Mouse (Mus musculus): ENCODE data around the gene Slc5a2.

DNA sequence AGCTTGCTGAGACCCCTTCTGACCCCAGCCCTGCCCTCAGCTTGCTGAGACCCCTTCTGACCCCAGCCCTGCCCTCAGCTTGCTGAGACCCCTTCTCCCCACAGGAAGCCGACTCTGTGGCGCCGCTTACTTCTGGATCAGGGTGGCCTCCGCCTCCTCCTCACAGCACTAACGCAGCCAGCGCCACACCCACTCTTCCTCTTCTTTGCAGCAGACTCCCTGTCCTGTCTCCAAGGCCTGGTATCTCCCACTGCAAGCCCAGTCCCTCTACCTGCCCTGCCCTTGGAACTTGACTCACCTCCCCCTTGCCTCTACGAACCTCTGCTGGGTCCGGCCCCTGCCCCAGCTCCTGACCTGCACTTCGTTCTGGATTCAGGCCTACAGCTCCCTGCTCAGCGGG, 21.5 kb upstream of the Slc5a2 start:
- TF ChIP-seq CTCF (conservative IDR thresholded peaks at IDR 0.05; ENCODE audit: low read length) (no peak), POU5F1 (IDR thresholded peaks at IDR 0.05; ENCODE audit: borderline replicate concordance, low read length) (no peak)
